Mouse (Mus musculus): Measurements from ENCODE around the gene F5.

DNA sequence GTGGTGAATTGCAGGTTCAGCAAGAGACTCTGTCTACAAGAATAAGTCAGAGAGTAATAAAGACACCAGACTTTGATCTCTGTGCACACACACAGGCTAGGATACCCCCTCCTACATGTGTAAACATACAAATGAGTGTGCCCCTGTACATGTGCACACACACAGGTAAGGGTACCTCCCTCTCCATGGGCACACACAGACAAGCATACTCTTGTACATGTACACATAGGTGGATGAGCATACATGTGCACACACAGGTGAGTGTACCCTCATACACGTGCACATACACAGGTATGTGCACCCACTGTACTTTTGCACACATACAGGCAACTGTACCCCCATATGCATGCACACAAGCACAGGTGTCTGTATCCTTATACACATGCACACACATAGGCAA is 81.8 kb downstream of the F5 start:
- TF ChIP-seq POLR2A (IDR thresholded peaks at IDR 0.05; ENCODE audit: low read depth, low read length): no peak
- TF ChIP-seq CTCF (IDR thresholded peaks at IDR 0.05; ENCODE audit: extremely low read depth, insufficient read depth, insufficient read length, insufficient replicate concordance): no peak
